Mouse (Mus musculus): ENCODE measurements around the gene B3gnt2.

B3gnt2 gene

DNA sequence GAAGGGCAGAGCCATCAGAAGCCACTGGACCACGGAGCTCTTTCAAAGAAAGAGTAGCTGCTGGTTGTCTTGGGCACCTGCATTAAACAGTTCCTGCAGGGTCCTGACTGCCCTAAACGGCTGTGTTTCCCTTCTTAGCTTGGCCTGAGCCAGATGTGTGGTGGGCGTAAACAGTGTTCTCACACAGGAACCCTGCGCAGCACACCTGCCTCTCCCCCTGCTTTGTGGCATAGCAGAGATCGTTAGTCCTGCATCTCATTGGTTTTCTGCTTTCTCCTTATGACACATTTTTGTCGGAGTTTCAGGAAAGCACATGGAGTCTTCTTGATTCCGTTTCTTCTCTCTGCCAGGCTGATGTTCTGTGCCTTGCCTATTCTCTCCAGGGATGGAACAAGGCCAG lies 44.9 kb downstream of the B3gnt2 start:
- no peak for DNase-seq (ENCODE audit: low spot score in 2 of 2)

DNA sequence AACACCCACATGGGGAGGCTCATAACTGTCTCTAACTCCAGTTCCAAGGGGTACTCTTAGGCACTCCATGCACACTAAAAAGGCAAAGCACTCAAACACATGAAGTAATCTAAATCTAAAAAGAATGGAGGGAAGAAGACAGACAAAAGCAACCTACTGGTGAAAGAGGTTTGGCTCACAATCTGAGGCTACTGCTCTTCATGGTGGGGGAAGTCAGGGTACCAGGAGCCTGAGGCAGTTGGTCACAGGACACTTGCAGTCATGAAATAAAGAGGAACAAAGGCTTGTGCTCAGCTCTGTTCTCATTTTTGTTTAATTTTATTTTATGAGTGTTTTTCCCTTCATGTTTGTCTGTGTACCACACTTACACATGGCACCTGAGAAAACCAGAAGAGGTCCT lies 45.6 kb downstream of the B3gnt2 start:
- DNase-seq (ENCODE audit: low spot score in 2 of 2) = no peak

DNA sequence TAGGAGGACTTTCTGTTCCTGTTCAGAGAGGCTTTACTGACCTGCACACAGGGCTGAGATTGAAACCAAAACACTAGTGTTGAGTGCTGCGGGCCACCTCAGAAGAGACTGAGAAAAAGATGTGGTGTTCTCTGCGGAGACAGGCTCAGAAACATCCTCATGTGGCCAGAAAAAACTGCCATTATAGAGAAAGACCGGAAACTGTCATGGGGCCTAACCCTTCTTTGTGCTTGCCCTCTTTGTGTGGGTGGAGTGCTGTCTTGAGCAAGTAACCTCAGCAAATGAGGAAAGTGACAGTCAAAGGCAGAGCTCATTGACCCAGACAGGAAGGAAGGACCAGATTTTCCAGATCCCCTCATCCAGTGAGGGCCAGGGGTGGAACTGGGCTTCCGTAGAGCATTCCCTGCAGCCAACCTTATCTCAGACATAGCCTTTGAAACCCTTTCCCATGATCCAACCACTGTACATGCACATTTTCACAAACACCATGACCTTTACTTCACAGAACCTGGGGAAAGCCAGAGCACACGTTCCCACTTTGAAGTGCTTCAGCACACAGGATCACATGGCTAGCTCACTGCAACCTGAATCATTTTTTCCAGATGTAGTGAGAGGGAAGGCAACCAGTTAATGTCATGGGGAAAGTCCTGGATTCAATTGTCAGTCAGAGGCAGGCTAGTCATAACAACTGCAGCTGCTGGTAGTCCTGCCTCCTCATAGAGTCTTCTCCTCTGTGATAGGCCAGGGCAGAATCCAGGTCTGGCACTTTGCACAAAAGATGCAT lies 46.6 kb downstream of the B3gnt2 start:
- DNase-seq (ENCODE audit: low spot score in 2 of 2) = no peak

DNA sequence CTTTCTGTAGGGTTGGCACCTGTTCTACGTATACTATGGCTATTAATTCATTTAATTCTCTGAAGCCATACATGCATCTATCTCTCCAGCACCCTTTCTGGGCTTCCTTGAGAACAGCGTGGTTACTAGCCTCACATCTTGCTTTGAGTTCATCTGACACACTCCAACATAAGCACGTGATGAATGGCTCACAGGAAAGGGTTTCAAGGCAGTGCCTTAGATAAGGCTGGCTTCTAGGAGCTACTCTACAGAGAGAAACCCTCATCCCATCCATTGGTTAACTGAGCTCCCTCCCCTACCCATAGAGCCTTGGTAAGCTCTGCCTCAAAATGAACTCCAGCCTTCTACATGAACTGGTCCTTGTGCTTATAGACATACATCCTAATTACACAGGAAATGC lies 47.3 kb downstream of the B3gnt2 start:
- DNase-seq (ENCODE audit: low spot score in 2 of 2) = no peak

DNA sequence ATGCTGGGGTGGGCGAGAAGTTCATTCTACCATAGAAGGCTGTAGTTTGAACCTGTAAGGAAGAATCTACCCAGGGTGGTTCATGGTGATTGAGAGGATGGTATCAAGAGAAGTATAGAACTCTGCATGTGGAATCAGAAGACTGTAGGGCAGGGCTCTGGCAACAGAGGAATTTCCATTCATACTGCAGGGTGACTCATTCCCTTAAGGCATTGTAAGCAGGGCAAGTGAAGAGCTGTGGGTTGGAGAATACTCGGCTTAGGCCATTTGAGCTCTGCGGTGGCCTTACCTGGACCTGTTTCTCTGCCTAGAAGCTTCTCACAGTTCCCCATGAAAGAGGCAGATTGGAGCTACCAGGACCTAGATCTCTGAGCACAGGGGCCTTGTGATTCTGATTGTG lies 49.3 kb downstream of the B3gnt2 start:
- DNase-seq (ENCODE audit: low spot score in 2 of 2) = no peak

DNA sequence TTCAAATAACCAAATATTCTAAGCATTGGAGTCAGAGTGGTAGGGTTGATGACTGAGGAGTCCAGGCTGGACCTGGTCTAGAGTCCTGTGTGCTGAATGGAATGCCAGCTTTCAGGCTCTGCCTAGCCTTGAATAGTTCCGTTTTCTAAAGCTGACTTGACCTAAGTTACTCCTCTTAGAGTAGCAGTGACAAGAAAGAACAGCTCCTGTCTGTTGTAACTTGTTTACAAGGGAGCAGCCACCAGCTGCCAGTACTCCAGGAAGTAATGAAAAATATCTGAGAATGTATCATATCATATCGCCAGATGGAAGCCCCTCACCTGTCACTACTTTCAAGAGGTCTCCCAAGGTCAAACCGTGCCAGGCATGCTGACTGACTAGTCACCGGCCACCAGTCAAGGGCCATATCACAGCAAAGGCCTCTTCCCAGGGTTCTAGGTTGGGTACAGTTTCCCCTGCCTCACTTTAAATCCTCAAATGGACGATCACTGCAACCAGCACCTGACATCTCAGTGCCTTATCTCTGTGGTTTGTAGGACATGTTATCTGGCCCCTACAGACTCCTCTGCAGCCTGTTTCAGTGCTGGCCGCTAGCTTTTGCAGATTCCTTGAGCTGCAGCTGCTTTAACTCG lies 51.2 kb downstream of the B3gnt2 start:
- no peak for DNase-seq (ENCODE audit: low spot score in 2 of 2)

DNA sequence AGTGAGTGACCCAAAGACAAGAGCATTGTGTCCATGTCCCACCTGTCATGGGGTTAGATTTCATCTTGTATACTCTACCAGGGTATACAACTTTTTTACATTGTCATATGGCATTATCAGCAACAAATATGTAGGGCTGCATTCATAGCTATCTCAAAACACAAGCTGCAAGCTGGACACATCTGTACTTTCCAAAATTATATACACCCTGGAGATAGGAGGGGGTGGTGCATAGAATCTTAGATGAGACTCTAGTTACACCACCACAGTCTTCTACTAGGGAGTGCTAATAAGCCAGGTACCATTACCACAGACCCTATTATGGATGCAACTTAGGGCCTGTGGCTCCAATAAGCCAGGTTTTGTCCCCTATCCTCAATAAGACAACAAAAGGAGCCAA lies 52.7 kb downstream of the B3gnt2 start:
- DNase-seq (ENCODE audit: low spot score in 2 of 2) = no peak

DNA sequence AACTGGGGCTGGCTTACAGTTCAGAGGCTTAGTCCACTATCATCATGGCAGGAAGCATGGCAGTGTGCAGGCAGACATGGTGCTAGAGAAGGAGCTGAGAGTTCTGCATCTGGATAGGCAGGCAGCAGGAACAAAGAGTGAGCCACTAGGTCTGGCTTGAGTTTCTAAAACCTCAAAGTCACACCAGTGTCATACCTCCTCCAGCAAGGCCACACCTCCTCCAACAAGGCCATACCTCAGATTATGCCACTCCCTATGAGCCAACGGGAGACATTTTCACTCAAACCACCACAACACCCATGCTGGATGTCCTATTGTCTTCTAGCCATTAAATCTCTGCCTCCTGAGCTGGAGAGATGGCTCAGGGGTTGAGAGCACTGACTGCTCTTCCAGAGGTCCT lies 55.6 kb downstream of the B3gnt2 start:
- DNase-seq (ENCODE audit: low spot score in 2 of 2) = no peak

DNA sequence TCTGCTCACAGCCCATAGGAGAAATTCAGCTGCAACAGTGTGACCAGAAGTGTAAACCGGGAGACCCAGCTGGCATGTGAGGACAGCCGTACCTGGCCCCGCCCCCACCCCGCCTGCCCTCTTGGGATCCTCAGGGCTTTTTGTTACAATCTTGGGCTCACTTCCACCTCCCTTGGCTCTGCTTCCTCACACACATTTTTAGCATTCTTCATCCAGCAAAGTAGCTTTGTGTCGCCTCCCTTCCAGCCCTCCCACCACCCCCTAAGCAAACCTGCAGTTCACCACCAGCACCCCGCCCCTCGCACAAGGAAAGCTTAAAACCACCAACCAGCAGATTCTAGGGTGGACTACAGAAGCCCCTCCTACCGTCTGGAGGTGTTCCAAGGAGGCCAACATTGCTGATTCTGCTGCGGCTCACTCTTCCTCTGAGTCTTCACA lies 60.8 kb downstream of the B3gnt2 start:
- no peak for DNase-seq (ENCODE audit: low spot score in 2 of 2)

DNA sequence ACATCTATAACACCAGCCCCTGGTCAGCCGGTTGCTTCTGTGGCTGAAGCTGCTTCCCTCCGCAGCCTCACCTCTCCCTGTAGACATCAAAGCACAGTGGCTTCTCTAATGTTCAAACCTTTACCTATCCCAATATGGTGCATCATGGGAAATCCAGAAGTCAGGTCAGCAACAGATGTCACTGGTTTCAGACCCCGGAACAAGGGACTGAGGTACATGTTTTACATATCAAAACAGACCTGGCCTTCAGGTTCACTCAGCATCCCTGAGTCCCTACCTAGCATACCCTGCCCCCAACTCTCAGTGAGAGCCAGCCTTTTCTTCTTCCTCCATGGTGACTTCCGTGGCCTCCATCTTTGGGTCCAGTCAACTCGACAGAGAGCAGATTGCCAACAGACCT lies 61.8 kb downstream of the B3gnt2 start:
- no peak for DNase-seq (ENCODE audit: low spot score in 2 of 2)

DNA sequence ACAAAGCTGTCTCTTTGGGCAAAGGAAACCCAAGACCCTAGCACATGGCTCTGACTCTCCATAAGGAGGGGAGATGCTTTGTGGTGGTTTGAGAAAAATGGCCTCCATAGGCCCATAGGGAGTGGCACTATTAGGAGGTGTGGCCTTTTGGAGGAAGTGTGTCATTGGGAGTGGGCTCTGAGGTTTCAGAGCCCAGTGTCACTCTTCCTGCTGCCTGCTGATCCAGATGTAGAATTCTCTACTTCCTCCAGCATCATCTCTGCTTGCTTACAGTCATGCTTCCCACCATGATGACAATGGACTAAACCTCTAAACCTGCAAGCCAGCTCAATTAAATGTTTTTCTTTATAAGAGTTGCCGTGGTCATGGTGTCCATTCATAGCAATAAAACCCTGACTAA lies 66.0 kb downstream of the B3gnt2 start:
- DNase-seq (ENCODE audit: low spot score in 2 of 2) = no peak

DNA sequence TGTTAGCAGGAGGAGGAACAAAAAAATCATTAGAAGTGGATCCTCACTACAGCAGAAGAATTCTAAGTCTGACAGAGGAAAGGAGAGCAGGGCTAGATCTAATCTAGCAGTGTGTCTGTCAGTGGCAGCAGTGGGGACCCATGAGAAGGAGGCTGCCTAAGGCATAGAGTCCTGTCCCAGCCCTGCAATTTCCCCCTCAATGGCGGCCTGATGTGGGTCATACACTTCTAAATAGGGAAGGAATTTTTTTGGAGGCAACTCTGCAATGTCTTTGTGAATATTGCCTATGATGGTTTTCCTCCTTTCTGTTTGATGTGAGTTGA lies 66.9 kb downstream of the B3gnt2 start:
- no peak for DNase-seq (ENCODE audit: low spot score in 2 of 2)

DNA sequence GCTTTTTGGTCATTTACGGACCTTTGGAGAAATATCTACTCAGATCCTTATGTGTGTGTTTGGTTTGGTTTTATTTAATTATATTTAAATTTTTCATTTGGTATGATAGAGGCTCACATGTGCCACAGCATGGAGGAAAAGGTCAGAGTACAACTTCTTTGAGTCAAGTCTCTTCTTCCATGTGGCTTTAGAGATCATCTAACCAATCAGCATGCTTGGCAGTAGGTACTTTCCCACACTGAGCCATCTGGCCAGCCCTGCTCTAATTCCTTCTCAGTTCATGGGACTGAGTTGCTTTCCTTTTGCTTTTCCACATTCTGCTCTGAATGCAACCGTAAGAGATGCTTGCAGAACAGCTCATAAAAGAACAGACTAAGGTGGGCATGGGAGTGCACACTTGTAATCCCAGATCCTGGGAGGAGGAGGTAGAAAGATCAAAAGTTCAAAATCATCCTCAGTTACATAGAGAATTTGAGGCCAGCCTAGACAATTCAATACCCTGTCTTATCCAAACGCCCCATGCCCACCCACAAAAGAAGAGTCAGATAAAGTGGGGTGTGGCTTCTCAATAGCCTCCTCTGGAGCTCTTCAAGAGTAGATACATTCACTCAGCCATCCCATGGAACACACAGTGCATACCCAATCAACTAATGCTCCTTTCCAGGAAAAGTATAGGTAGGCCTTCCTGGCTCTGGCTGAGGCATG lies 67.4 kb downstream of the B3gnt2 start:
- DNase-seq (ENCODE audit: low spot score in 2 of 2) = peak; percentile 12 to 51

DNA sequence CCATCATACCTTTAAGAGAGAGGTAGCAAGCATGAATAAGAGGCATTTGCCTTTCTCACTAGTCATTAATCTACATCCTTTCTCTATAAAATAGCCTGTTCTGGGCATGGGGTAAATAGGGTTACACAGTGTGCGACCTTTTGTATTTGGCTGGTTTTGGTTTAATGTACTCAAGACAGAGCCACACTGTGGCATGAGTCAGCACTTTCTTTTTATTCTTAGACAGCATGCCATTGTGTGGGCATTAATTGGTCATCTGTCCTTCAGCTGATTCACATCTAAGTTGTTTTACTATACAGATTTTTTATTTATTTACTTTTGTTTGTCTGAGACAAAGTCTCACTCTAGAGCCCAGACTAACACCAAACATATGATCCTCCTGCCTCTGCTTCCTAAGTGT lies 68.6 kb downstream of the B3gnt2 start:
- DNase-seq (ENCODE audit: low spot score in 2 of 2) = no peak

DNA sequence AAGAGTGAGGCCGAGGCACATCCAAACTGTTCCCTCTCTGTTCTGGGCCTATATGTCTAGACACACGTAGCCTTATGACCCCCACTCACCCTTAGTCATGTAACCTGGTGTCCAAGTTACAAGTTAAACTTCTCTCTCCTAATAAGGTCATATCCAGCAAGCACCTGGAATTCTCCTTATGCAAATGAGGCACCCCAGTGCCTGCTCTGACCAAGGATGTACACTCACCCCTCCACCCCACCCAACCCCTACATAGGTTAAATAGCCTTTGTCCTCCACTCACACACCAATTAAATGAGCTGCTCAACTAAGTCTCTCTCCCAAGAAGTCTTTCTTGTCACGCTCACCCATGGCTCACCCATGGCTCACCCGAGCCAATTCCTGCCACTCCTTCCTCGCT lies 69.0 kb downstream of the B3gnt2 start:
- peak in 1 of 2 experiments; percentile 34 for DNase-seq (ENCODE audit: low spot score in 2 of 2)

DNA sequence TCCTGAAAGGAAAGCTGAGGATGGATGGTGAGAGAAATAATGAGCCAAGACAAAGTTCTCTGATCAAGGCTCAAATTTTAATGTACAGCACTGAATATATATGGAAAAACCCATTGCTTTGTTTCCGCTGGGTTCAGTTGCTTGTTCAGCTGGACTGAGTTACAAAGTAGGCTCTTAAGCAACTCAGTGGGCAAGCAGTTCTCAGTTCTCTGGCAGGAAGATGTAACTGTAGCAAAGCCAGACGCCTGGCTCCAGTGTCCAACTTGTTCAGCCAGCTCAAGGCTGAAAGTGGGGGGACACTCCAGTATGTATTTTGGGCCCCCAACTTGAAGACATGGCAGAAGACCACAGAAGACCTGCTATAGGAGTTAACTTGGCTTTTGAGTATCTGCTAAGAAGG lies 72.9 kb downstream of the B3gnt2 start:
- DNase-seq (ENCODE audit: low spot score in 2 of 2) = no peak

DNA sequence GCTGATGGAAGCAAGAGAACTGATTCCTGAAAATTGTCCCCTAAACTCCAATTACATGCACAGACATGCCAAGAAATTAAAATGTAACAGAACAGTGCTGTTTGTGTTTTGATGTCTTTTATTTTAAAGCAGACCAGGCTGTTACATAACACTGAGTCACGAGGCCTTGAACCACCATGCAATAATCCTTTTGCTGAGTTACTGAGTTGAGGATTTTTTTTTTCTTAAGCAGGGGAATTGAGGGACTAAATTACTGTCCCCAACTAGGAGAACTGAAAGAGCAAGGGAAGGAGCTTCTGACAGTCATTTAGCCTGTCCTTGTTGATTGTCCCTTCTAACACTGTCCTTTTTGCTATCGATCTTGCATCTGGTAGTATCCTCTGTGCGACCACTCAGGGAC lies 76.3 kb downstream of the B3gnt2 start:
- no peak for DNase-seq (ENCODE audit: low spot score in 2 of 2)

DNA sequence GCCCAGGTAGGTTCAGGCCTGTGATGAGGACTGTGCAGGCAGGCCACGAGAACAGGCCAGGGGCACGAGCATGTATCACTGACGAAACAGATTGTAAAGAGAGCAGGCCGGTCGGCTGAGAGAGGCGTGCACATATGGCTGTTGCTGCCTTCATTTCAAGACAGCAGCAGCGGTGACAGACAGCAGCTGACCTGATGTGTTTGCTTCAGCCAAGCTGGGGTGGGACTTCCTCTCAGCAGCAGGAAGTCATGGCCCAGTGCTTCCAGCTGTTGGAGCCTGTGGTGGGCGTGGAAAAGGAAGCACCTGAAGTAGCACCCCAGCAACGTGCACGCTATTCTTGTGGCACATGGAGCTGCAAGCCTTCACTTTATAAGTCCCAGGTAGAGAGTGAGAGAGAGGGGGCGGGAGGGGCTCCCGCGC lies 78.0 kb downstream of the B3gnt2 start:
- DNase-seq (ENCODE audit: low spot score in 2 of 2) = peak; percentile 66 to 76

DNA sequence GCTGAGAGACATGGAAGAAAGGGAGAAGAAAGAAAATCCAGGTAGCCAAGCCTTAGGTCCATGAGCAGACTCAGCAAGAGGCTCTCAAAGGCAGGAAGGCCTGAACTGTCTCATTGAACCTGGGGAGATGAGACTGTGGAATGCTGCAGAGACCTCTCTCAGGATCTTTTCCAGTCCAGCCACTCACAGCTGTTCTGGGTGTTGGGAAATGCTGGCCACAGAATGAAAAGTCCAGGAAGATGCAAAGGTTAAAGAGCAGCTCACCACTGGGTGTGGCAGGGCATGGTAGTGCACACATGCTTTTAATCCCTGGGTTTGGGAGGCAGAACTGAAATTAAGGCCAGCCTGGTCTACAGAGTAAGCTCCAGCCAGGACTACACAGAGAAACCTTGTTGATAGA lies 79.6 kb downstream of the B3gnt2 start:
- DNase-seq (ENCODE audit: low spot score in 2 of 2) = peak in 1 of 2 experiments; percentile 53

DNA sequence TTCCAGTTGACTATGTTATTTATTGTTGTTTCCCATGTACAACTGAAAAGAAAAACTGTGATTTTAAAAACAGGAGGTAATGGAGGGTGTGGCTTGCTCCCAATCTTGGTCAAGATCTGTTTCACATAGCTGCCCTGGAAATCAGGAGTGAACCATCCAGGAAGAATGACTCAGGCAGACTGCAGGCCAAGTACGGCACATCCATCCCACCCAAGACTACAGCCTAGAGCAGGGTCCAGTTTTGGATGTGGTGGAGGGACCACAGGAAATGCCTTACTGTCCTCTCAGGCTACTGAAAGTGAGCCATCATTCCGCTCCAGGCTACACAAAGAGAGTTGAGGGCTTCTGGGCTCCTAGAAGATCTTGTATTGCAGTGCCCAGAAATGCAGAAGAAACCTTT lies 80.0 kb downstream of the B3gnt2 start:
- peak in 1 of 2 experiments; percentile 50 for DNase-seq (ENCODE audit: low spot score in 2 of 2)

DNA sequence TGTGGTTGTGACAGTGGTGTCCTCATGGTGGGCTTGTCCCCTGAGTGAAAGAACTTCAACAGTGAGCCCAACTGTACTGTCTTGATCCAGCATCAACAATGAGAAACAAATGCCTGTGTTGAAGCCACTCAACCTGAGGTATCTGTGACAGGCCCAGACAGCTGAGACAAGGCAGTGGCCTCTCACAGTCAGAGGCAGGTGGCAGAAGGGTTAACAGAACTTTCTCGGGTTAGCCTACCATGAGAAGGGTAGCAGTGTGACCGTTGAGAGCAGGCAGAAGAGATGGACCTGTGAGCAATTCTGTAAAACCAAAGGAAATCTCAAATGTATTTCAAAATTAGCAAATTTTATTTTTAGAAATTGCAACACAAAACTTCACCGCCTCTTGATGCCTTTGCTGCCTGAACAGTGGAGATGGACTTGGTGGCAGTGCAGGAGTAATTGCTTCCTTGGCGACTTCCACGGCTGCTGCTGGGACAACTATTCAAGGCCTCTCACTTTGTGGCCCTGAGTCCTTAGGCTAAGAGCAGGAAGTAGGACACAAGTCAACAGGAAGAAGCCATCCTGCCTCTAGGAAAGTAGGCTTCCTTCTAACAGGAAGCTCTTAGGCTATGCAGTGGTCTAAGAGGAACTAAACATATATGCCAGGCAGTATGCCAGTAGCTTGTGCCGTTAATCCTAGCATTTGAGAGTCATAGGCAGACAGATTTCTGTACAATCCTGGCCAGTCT lies 80.8 kb downstream of the B3gnt2 start:
- DNase-seq (ENCODE audit: low spot score in 2 of 2) = peak in 1 of 2 experiments; percentile 59

DNA sequence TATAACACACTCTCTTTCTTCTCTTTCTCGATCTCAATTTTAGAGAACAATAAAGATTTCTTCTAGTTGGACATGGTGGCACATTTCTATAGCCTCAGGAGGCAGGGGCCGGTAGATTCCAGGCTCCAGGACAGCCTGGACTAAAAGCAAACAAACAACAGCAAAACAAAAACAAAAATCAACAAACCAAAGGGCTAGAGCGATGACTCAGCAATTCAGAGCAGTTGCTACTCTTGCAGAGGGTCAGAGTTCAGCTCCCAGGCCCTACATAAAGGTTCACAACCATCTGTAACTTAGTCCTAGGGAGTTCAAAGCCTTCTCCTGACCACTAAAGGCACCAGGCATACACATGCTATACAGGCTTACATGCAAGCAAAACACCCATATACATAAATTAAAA lies 82.2 kb downstream of the B3gnt2 start:
- peak in 1 of 2 experiments; percentile 35 for DNase-seq (ENCODE audit: low spot score in 2 of 2)
